Mouse (Mus musculus) bone marrow, adult 2 months (tissue): ENCODE measurements at regions not wholly inside any gene's neighbourhood (a gene's known extent, or its start where the extent isn't known, plus 50 kb on each side); places are given as distances from the start of the nearest gene placed in this dataset.

ENCODE experiments used
- H3K27ac ChIP-seq: fragments of 200-500 bp; 2 replicates; pipeline ENCODE4 v1.5.1; 2012; ENCODE audit warnings: low read depth, mild to moderate bottlenecking, control low read depth, inconsistent platforms, low read length; ENCODE audit not compliant: control insufficient read depth, poor library complexity, insufficient read depth
- H3K4me1 ChIP-seq: fragments of 200-500 bp; 2 replicates; pipeline ENCODE4 v1.6.1; 2011; ENCODE audit warnings: low read length; ENCODE audit not compliant: control insufficient read depth, insufficient read depth
- H3K4me3 ChIP-seq: fragments of 200-500 bp; replicated peaks from 2 replicates; pipeline ENCODE3; 2011; ENCODE audit warnings: mild to moderate bottlenecking, low read depth, low read length, control low read depth; ENCODE audit not compliant: control insufficient read depth
- CTCF ChIP-seq: fragments of 200-500 bp; IDR thresholded peaks from 2 replicates; pipeline ENCODE4 v1.5.1; 2011; ENCODE audit warnings: low read length, control low read depth; ENCODE audit not compliant: control insufficient read depth, insufficient read depth
- POLR2A ChIP-seq: fragments of 200-500 bp; IDR thresholded peaks from 2 replicates; pipeline ENCODE4 v1.6.1; 2011; ENCODE audit warnings: low read depth, mild to moderate bottlenecking, control low read depth, low read length, borderline replicate concordance; ENCODE audit not compliant: control insufficient read depth
- WGBS: fragments of 180-500 bp; shearing (Covaris S2); methylation state at CpG from one replicate; pipeline ENCODE4 v1.1.7; 2018; 5-methylcytosine and 5-hydroxymethylcytosine counted together

DNA sequence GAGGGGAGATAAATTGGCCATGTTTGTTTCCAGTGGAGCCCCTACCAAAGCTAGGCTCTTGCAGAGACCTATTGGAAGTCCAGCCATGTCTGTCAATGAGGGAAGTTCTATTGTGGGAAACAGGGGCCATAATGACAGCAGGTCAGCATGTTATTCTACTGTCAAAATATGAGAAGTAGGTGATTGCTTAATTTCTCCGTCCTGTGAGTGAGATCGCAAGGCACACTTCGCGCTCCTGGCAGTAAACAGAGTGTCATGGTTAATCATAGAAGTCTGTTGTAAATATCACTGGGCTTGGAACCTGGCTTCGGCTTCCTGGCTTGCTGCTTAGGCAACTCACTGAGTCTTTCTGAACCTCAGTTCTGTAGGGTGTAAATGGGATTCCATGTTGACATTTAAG is 72.5 kb upstream of the Ccdc122 start:
- no peak for TF ChIP-seq CTCF
- no peak for TF ChIP-seq POLR2A
- 30% methylated on average over 5 of the region's 5 CpGs for WGBS
- Histone ChIP-seq H3K27ac (no peak overlapping the region), H3K4me1 (no peaks in the 10 kb centered on the region), H3K4me3 (no peak overlapping the region)

DNA sequence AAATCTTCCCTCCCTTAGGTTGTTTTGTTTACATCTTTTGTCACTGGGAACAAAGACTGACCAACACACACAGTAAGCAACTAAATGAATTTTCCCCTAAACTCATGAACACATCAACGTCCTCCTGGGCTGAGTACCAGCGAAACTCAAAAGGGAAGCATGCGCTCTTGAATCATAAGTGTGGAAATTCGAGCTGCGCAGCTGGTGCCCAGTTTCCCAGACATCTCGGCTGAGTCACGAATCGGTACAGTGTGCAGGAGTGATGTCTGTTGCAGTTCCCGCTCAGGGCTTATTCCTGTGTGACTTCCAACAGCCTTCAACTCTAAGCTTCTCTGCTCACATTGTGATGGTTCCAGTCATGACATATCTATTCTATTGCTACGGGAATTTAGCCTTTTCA is 77.7 kb upstream of the Ccdc122 start:
- TF ChIP-seq CTCF (no peak), POLR2A (no peak)
- 80% methylated on average over 10 of the region's 10 CpGs for WGBS
- H3K4me1 ChIP-seq = no peaks in the 10 kb centered on the region
- no peak overlapping the region for H3K4me3 ChIP-seq
- H3K27ac ChIP-seq = no peak overlapping the region

DNA sequence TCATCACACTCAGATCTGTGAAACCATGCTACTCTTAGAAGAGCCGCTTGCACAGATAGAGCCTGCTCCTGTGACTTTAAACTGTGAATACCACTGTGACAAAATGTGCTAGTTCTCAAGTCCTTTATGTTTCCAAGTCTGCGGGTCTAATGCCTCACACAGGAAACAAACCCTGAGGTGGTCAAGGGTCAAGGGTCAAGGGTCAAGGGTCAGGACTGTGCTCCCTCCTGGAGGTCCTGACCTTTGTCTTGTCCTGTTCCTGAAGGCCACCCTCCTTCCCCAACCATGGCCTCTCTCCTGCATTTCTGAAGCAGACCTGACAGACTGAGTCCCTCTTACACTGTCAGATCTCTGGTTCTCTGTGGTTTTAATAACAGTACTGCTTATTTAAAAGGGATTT is 79.4 kb upstream of the Ccdc122 start:
- no peak overlapping the region for H3K4me3 ChIP-seq
- no peak overlapping the region for H3K27ac ChIP-seq
- TF ChIP-seq CTCF (no peak), POLR2A (no peak)
- H3K4me1 ChIP-seq = no peaks in the 10 kb centered on the region
- 89% methylated on average over 2 of the region's 2 CpGs for WGBS

DNA sequence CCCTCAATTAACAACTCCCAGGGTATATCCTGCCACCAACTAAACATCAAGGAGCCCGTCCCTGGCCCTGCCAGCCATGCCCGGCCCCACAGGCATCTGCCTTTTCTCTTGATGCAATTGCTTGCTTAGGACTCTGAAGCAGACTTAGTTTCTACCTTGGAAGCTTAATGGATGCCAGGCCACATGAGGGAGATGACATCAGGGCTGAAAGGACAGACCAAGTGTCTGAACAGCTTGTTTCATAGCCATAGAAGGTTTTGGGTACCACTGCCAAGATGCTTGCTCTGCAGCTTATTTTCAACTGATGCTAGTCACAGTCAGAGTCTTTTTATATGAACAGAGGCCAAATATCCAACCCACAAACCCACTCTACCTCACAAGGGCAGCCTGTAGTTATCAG is 83.4 kb upstream of the Ccdc122 start:
- no peaks in the 10 kb centered on the region for H3K4me1 ChIP-seq
- H3K27ac ChIP-seq = no peak overlapping the region
- TF ChIP-seq POLR2A (no peak), CTCF (no peak)
- no peak overlapping the region for H3K4me3 ChIP-seq
- WGBS = 79% methylated on average over 2 of the region's 2 CpGs

DNA sequence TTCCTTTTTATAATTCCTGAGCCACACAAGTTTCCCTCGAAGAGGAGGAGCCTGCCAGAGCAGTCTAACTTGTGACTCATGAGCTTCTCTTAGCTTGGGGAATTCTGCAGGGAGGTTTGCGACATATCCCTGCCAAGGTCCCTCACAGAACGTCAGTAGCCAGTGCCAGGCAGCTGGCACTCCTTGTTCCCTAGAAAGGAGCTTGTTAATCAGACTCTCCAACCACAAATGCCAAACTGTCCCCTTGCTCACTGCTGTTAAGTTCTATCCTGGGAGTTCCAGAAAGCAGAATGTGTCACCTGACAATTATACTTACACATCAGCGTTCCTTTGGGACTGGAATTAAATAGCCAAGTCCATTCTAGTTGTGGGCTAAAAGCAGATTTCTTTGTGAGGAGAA is 85.1 kb upstream of the Ccdc122 start:
- H3K27ac ChIP-seq = no peak overlapping the region

DNA sequence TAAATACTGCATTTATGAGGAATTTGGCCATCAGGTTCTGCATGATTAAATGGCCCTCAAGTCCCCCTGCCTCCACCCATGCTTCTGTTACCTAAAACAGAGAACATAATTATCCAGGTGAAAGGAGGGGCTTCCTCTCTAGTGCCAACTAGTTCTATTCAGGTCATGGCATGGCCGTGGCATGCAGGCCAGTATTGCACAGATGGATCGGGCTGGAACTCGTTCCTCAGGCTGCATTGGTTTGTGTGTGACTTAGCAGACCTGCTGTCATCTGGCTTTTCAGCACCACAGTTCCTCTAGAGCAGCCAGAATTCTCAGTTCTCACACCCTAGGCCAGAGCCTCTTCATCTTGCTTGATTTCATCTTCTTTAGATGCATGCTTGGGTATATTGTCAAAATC is 87.2 kb upstream of the Ccdc122 start:
- 85% methylated on average over 3 of the region's 3 CpGs for WGBS
- H3K4me3 ChIP-seq = no peak overlapping the region
- TF ChIP-seq CTCF (no peak), POLR2A (no peak)

More for the DNA sequence above, 85.1 kb upstream of the Ccdc122 start:
- no peaks in the 10 kb centered on the region for H3K4me1 ChIP-seq
- no peak overlapping the region for H3K4me3 ChIP-seq
- TF ChIP-seq CTCF (no peak), POLR2A (no peak)
- 63% methylated on average over 4 of the region's 4 CpGs for WGBS

DNA sequence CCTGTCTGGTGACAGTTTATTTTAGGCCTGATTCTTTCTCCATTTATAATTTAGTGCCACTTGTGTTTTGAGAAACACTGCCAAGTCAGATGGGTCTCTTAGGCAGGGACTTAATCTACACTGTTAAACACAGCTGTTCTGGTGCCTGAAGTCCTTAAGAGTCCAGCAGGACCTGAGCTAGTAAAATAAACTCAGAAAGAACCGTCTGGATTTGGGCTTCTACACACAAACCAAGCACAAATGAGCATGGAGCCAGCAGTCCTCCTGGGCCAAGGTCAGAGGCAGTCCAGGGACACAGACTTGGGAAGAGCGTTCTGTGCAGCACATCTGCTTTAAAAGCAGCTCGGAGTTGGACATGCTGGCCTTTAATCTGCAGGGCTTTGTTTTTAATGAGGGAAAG is 87.6 kb upstream of the Ccdc122 start:
- Histone ChIP-seq H3K4me1 (no peaks in the 10 kb centered on the region), H3K27ac (no peak overlapping the region), H3K4me3 (no peak overlapping the region)
- WGBS = 70% methylated on average over 3 of the region's 3 CpGs
- TF ChIP-seq POLR2A = no peak
- TF ChIP-seq CTCF = no peak

More for the DNA sequence above, 87.2 kb upstream of the Ccdc122 start:
- no peak overlapping the region for H3K27ac ChIP-seq
- H3K4me1 ChIP-seq = no peaks in the 10 kb centered on the region

DNA sequence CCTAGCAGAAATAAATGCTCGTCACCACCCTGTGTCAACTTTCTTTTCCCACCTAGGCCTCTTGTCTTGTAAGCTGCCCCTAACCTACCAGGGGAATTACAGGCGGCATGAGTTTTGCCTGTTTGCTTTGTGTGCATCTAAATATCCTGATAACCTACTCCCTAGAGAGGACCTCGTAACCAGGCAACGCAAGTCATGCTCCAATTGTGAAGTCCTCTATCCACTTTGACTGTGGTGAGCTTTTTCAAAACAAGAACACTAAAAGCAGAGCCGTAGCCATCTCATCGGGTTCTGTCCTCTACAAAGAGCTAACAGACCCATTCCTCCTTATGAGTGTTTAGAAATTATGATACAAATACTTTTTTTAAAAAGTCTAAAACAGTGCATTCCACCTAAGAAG is 88.1 kb upstream of the Ccdc122 start:
- H3K4me3 ChIP-seq = no peak overlapping the region
- no peak overlapping the region for H3K27ac ChIP-seq
- TF ChIP-seq CTCF = no peak
- TF ChIP-seq POLR2A = no peak
- 83% methylated on average over 6 of the region's 6 CpGs for WGBS
- no peaks in the 10 kb centered on the region for H3K4me1 ChIP-seq

DNA sequence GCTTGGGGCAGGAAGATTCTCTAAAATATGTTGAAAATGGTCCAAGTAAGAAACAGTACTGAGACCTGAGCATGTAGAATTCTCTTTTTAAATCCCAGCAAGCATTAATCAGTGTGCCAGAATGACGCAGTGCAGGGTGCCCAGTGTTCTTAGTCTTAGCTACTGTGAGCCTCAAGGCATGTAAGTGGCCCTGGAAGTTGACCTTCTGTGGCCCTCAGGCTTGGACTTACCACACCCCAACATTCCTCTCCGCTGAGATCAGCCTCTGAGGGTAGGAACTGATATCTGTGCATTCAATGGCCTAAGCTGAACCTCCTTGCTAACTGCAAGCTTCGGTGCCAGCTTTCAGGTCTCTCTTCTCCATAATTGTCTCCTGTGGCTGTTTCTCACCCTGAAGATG is 89.4 kb upstream of the Ccdc122 start:
- no peak overlapping the region for H3K27ac ChIP-seq
- 77% methylated on average over 3 of the region's 3 CpGs for WGBS
- TF ChIP-seq POLR2A = no peak
- TF ChIP-seq CTCF = no peak

More for the DNA sequence above, 89.4 kb upstream of the Ccdc122 start:
- H3K4me3 ChIP-seq = no peak overlapping the region
- no peaks in the 10 kb centered on the region for H3K4me1 ChIP-seq
